Mouse (Mus musculus): ENCODE measurements around the gene Guca1b.

- no peak for TF ChIP-seq POLR2A (IDR thresholded peaks at IDR 0.05; ENCODE audit: control insufficient read depth, extremely low read depth, insufficient read depth, low read length, poor library complexity)
- no peak for TF ChIP-seq CTCF (IDR thresholded peaks at IDR 0.05; ENCODE audit: borderline replicate concordance, control insufficient read depth, extremely low read depth, insufficient read depth, low read length, poor library complexity)
These were observed 35.0 kb downstream of the Guca1b start for GRCm38 (mm10) chr17:47420195-47420594.
